Mouse (Mus musculus) bone marrow, adult 2 months (tissue): ENCODE data around the gene Gclc.

ENCODE experiments used
- CTCF ChIP-seq: fragments of 200-500 bp; IDR thresholded peaks from 2 replicates; pipeline ENCODE4 v1.5.1; 2011; ENCODE audit warnings: low read length, control low read depth; ENCODE audit not compliant: control insufficient read depth, insufficient read depth
- POLR2A ChIP-seq: fragments of 200-500 bp; IDR thresholded peaks from 2 replicates; pipeline ENCODE4 v1.6.1; 2011; ENCODE audit warnings: low read depth, mild to moderate bottlenecking, control low read depth, low read length, borderline replicate concordance; ENCODE audit not compliant: control insufficient read depth

DNA sequence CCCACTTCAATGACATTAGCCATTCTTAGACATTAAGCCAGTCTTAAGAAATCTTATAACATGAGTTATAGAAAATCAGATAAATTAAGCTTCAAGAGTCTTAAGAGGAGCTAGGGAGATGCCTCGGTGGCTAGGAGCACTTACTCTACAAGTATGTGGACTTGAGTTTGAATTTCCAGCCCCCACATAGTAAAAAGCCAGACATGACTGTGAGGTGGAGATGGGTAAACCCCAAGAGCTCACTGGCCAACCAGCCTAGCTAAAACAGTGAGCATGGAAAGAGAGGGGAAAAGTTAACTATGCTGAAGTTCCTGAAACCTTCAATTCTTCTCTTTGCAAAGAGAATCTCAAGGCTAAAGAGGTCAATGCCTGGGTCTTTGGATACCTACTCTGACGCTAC lies 27.3 kb upstream of the Gclc start:
- TF ChIP-seq POLR2A (no peak), CTCF (no peak)
